9 mouse cellular contexts compared by ENCODE assay signal in genomic region chr9:103180807-103181565, GRCm38 (mm10). TPM values are rescaled to one million over a fixed set of nuclear protein-coding genes. Genes with fewer than 3 reads are reported as not detected.
A peak's percentile ranks its signal among the peaks of the same experiment; 100 is the strongest.
DNase-seq lines count a peak whose midpoint lies in the region; ATAC-seq and TF ChIP-seq lines count a peak whose summit lies in the region.
"Had no signal": no experiment of that assay in that cellular context is flagged by ENCODE, and none has a peak within 500 bp of the region (broad histone marks: within the 10 kb centered on the region; RNA-seq: fewer than 3 reads in every experiment).

No protein-coding gene starts in this region.

- H3K9ac ChIP-seq in heart, embryonic 16.5 days (ENCODE audit: low read length), result peak overlapping the region; percentile 76
- H3K9ac ChIP-seq in liver, postnatal 0 days (replicated peaks), result peak overlapping the region; percentile 59
- H3K9ac ChIP-seq in neural tube, embryonic 11.5 days (ENCODE audit: low read length), result peak overlapping the region; percentile 53
- H3K9ac ChIP-seq in stomach, embryonic 16.5 days (ENCODE audit: low read length), result peak overlapping the region; percentile 73

- H3K36me3 ChIP-seq in forebrain, embryonic 10.5 days (replicated peaks), result peaks cover 7% of the 10 kb centered on the region
- H3K36me3 ChIP-seq in heart, embryonic 16.5 days (ENCODE audit: control insufficient read depth, insufficient read depth), result no peaks in the 10 kb centered on the region
- H3K36me3 ChIP-seq in liver, postnatal 0 days (replicated peaks; ENCODE audit: insufficient read depth, low read length), result no peaks in the 10 kb centered on the region
- no peaks in the 10 kb centered on the region; the same call in 1 of the 2 replicates for H3K36me3 ChIP-seq in neural tube, embryonic 11.5 days (ENCODE audit: control insufficient read depth, insufficient read depth, low read length)
- no peaks in the 10 kb centered on the region for H3K36me3 ChIP-seq in stomach, embryonic 16.5 days (ENCODE audit: control insufficient read depth, insufficient read depth, low read length)

- WGBS in forebrain, embryonic 10.5 days, result 4% methylated on average over 20 of the region's 20 CpGs
- WGBS in heart, embryonic 16.5 days, result under 1% methylated on average over 20 of the region's 20 CpGs
- 3% methylated on average over 20 of the region's 20 CpGs for WGBS in liver, postnatal 0 days (ENCODE audit: insufficient replicate concordance)
- WGBS in neural tube, embryonic 11.5 days, result 4% methylated on average over 20 of the region's 20 CpGs
- WGBS in stomach, embryonic 16.5 days, result 2% methylated on average over 20 of the region's 20 CpGs

- H3K9me3 ChIP-seq in forebrain, embryonic 10.5 days, result no peaks in the 10 kb centered on the region
- no peaks in the 10 kb centered on the region for H3K9me3 ChIP-seq in heart, embryonic 16.5 days (replicated peaks; ENCODE audit: control insufficient read depth, low read length)
- H3K9me3 ChIP-seq in liver, postnatal 0 days (ENCODE audit: low read length), result no peaks in the 10 kb centered on the region
- H3K9me3 ChIP-seq in neural tube, embryonic 11.5 days (ENCODE audit: control insufficient read depth, low read length), result no peaks in the 10 kb centered on the region
- no peaks in the 10 kb centered on the region for H3K9me3 ChIP-seq in stomach, embryonic 16.5 days (replicated peaks; ENCODE audit: control insufficient read depth, low read length)

- peaks cover 21% of the 10 kb centered on the region for H3K4me1 ChIP-seq in forebrain, embryonic 10.5 days
- peaks cover 7% of the 10 kb centered on the region for H3K4me1 ChIP-seq in heart, embryonic 16.5 days (ENCODE audit: control insufficient read depth, insufficient read depth, low read length)
- H3K4me1 ChIP-seq in liver, postnatal 0 days (ENCODE audit: insufficient read depth), result peaks cover 9% of the 10 kb centered on the region
- peaks cover 4% of the 10 kb centered on the region; the same call in 1 of the 2 replicates for H3K4me1 ChIP-seq in neural tube, embryonic 11.5 days (ENCODE audit: control insufficient read depth, insufficient read depth, low read length)
- H3K4me1 ChIP-seq in stomach, embryonic 16.5 days (ENCODE audit: control insufficient read depth, insufficient read depth, low read length), result peaks cover 10% of the 10 kb centered on the region

- no peak for TF ChIP-seq CTCF in liver, postnatal 0 days (IDR thresholded peaks at IDR 0.05; ENCODE audit: low read depth)

- peak overlapping the region; percentile 87 for H3K4me2 ChIP-seq in heart, embryonic 16.5 days (ENCODE audit: low read depth, low read length)
- peak overlapping the region; percentile 75 for H3K4me2 ChIP-seq in liver, postnatal 0 days (ENCODE audit: low read depth, low read length)
- H3K4me2 ChIP-seq in neural tube, embryonic 11.5 days (ENCODE audit: low read depth), result peak overlapping the region; percentile 52
- H3K4me2 ChIP-seq in stomach, embryonic 16.5 days (ENCODE audit: low read depth, low read length), result peak overlapping the region; percentile 71

- H3K4me3 ChIP-seq in forebrain, embryonic 10.5 days, result peak overlapping the region; percentile 48
- peak overlapping the region; percentile 62 for H3K4me3 ChIP-seq in heart, embryonic 16.5 days (ENCODE audit: low read length)
- H3K4me3 ChIP-seq in liver, postnatal 0 days (ENCODE audit: low read depth, low read length), result peak overlapping the region; percentile 52
- peak overlapping the region; percentile 26; the same call in 1 of the 2 replicates for H3K4me3 ChIP-seq in neural tube, embryonic 11.5 days (ENCODE audit: low read depth, low read length)
- H3K4me3 ChIP-seq in stomach, embryonic 16.5 days (replicated peaks; ENCODE audit: low read length), result peak overlapping the region; percentile 51

- peak overlapping the region; percentile 81 for H3K27ac ChIP-seq in forebrain, embryonic 10.5 days
- peak overlapping the region; percentile 71 for H3K27ac ChIP-seq in heart, embryonic 16.5 days (ENCODE audit: low read length)
- no peak overlapping the region for H3K27ac ChIP-seq in liver, postnatal 0 days (ENCODE audit: low read depth)
- H3K27ac ChIP-seq in neural tube, embryonic 11.5 days (ENCODE audit: low read depth, low read length), result no peak overlapping the region
- peak overlapping the region; percentile 69 for H3K27ac ChIP-seq in stomach, embryonic 16.5 days (ENCODE audit: low read length)

- DNase-seq in urinary bladder, adult 18-20 months (ENCODE audit: low spot score in 2 of 2), result peak; percentile 41 to 62
- no peak for DNase-seq in urinary bladder, postnatal 10 days (ENCODE audit: low spot score)
- peak; percentile 82 for DNase-seq in forebrain, embryonic 10.5 days (ENCODE audit: extremely low spot score, low spot score)
- DNase-seq in kidney, postnatal 10 days, result peak; percentile 88
- DNase-seq in liver, postnatal 0 days, result peak; percentile 72
- peak; percentile 83 for DNase-seq in neural tube, embryonic 11.5 days (ENCODE audit: low spot score)

- peak; percentile 89 for ATAC-seq in heart, embryonic 16.5 days (replicated peaks; ENCODE audit: extremely low read depth, insufficient read depth, low FRiP score)
- ATAC-seq in liver, postnatal 0 days, result peak; percentile 80
- peak; percentile 81 for ATAC-seq in neural tube, embryonic 11.5 days (ENCODE audit: insufficient read depth, low FRiP score, low TSS enrichment)
- ATAC-seq in stomach, embryonic 16.5 days (ENCODE audit: insufficient read depth, low FRiP score), result peak; percentile 91; the same call in 1 of the 2 replicates
- ATAC-seq: Patski had no signal

- no peaks in the 10 kb centered on the region for H3K27me3 ChIP-seq in forebrain, embryonic 10.5 days (ENCODE audit: poor library complexity, severe bottlenecking)
- no peaks in the 10 kb centered on the region for H3K27me3 ChIP-seq in heart, embryonic 16.5 days (ENCODE audit: control insufficient read depth, insufficient read depth, low read length)
- no peaks in the 10 kb centered on the region for H3K27me3 ChIP-seq in liver, postnatal 0 days (ENCODE audit: insufficient read depth, low read length)
- H3K27me3 ChIP-seq in neural tube, embryonic 11.5 days (ENCODE audit: control insufficient read depth, insufficient read depth, low read length), result no peaks in the 10 kb centered on the region
- no peaks in the 10 kb centered on the region for H3K27me3 ChIP-seq in stomach, embryonic 16.5 days (ENCODE audit: control insufficient read depth, insufficient read depth, low read length)
- H3K27me3 ChIP-seq: Patski had no signal

- no peak for TF ChIP-seq EP300 in liver, postnatal 0 days (IDR thresholded peaks at IDR 0.05; ENCODE audit: low read depth)

RNA-seq across cellular contexts. Expression of gene Srprb, which starts 21.0 kb away (rescaled TPM):
- 62.1 and 66.9 TPM in 2 replicates for polyA plus RNA-seq in forebrain, embryonic 10.5 days (2016; fragmentation: Nextera tagmentation; extraction: Ambion mirVana)
- polyA plus RNA-seq in heart, embryonic 16.5 days (2015; fragmentation: Nextera tagmentation; extraction: Ambion mirVana), result 42.6 and 46.7 TPM in 2 replicates
- polyA plus RNA-seq in liver, postnatal 0 days (2015; fragmentation: Nextera tagmentation; extraction: Ambion mirVana), result 10.1 and 10.8 TPM in 2 replicates
- 64.5 and 71.8 TPM in 2 replicates for polyA plus RNA-seq in neural tube, embryonic 11.5 days (2014; fragmentation: Nextera tagmentation; extraction: Ambion mirVana)
- polyA plus RNA-seq in stomach, embryonic 16.5 days (2015; fragmentation: Nextera tagmentation; extraction: Ambion mirVana), result 52.1 and 59.8 TPM in 2 replicates

RNA-seq across cellular contexts. Expression of gene Gm20425, which starts 49.1 kb away (rescaled TPM):
- not detected in 2 replicates for polyA plus RNA-seq in forebrain, embryonic 10.5 days (2016; fragmentation: Nextera tagmentation; extraction: Ambion mirVana)
- 4.4 TPM in 1 of 2 replicates, not detected in the other for polyA plus RNA-seq in heart, embryonic 16.5 days (2015; fragmentation: Nextera tagmentation; extraction: Ambion mirVana)
- 5.1 and 6.1 TPM in 2 replicates for polyA plus RNA-seq in liver, postnatal 0 days (2015; fragmentation: Nextera tagmentation; extraction: Ambion mirVana)
- 1.7 TPM in 1 of 2 replicates, not detected in the other for polyA plus RNA-seq in neural tube, embryonic 11.5 days (2014; fragmentation: Nextera tagmentation; extraction: Ambion mirVana)
- 2.0 and 7.3 TPM in 2 replicates for polyA plus RNA-seq in stomach, embryonic 16.5 days (2015; fragmentation: Nextera tagmentation; extraction: Ambion mirVana)
- polyA plus RNA-seq: Patski had no signal

RNA-seq across cellular contexts. Expression of gene Trf, which starts 49.3 kb away (rescaled TPM):
- 11.9 and 14.2 TPM in 2 replicates for polyA plus RNA-seq in forebrain, embryonic 10.5 days (2016; fragmentation: Nextera tagmentation; extraction: Ambion mirVana)
- polyA plus RNA-seq in heart, embryonic 16.5 days (2015; fragmentation: Nextera tagmentation; extraction: Ambion mirVana), result 52.4 and 64.3 TPM in 2 replicates
- polyA plus RNA-seq in liver, postnatal 0 days (2015; fragmentation: Nextera tagmentation; extraction: Ambion mirVana), result 28,598 and 33,336 TPM in 2 replicates
- 22.4 and 28.5 TPM in 2 replicates for polyA plus RNA-seq in neural tube, embryonic 11.5 days (2014; fragmentation: Nextera tagmentation; extraction: Ambion mirVana)
- polyA plus RNA-seq in stomach, embryonic 16.5 days (2015; fragmentation: Nextera tagmentation; extraction: Ambion mirVana), result 380 and 455 TPM in 2 replicates
- polyA plus RNA-seq: Patski had no signal

Comparison
In these comparisons a context has a peak if more than half of its experiments do, and no peak if none do; other contexts are left out.
1. H3K27ac ChIP-seq: peak in forebrain, embryonic 10.5 days (single experiment), heart, embryonic 16.5 days (single experiment) and stomach, embryonic 16.5 days (single experiment); none in liver, postnatal 0 days (single experiment) and neural tube, embryonic 11.5 days (single experiment).
2. RNA of gene Trf, which starts 49.3 kb away (polyA plus RNA-seq): 28,598 to 33,336 TPM in liver, postnatal 0 days; 380 to 455 TPM in stomach, embryonic 16.5 days, 52.4 to 64.3 TPM in heart, embryonic 16.5 days, 22.4 to 28.5 TPM in neural tube, embryonic 11.5 days and 11.9 to 14.2 TPM in forebrain, embryonic 10.5 days; every median in the first group is over 10 times any median in the second.
3. Peak in every context shown above with its lines, with median percentiles within 50 percentile points of each other: H3K4me3 ChIP-seq, ATAC-seq, H3K4me2 ChIP-seq and H3K9ac ChIP-seq.